Mouse (Mus musculus) lung, adult 2 months (tissue): ENCODE results near the gene Vipas39.

ENCODE experiments used
- CTCF ChIP-seq: fragments of 200-500 bp; IDR thresholded peaks from 2 replicates; pipeline ENCODE4 v1.5.1; 2011; ENCODE audit warnings: mild to moderate bottlenecking, low read length, control low read depth; ENCODE audit not compliant: insufficient read depth
- POLR2A ChIP-seq: fragments of 200-500 bp; IDR thresholded peaks from 2 replicates; pipeline ENCODE4 v1.6.1; 2011; ENCODE audit warnings: low read depth, mild to moderate bottlenecking, control low read depth, low read length, borderline replicate concordance; ENCODE audit errors: extremely low read depth

DNA sequence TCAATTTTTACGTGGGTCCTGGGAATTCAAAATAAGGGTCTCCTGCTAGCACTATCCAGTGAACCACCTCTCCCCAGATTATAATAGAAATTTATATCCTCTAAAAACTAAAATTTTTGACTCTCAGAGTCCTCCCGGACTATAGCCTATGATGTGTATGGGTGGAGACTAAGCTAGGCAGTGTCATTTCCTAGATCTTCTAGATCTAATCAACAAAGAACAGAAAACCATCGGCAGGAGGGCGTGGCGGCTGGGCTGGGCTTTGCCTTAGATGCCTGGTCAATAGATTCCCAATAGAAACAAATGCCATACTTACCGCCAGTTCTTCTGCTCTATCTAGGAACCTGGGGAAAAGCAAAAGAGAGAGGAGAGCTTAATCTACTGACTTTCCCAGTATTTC lies 15.9 kb downstream of the Vipas39 start:
- TF ChIP-seq CTCF (no peak), POLR2A (no peak)
